Mouse (Mus musculus): Measurements from ENCODE around the gene Lce1c. TPM values are rescaled to one million over a fixed set of nuclear protein-coding genes. Genes with fewer than 3 reads are reported as not detected.
"Not testable (repeated sequence)": the region's sequence is repeated elsewhere in the genome, so short reads cannot be mapped to it uniquely, and the experiment has no call there.

The Lce1c gene
- polyA plus RNA-seq, 1 experiment from 2014 or later: 673 TPM

DNA sequence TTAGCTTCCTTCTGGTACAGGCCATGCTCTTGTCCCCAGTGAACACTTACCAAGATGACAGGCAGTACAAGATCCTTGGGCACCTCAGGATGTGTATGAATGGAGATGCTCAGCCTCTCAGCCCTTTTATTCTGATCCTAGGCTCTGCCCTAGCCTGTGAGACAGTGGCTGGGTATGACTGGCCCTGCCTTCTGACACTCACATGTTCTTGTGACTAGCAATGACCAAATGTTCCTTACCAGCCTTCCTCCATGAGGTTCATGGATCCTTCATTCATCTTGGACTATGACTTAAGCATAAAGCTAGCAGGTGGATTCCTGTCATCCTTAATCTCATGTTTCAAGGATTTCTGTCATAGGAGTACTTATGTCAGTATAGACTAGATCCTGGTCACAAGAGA is 8.8 kb upstream of the Lce1c start, which contains the start of gene Lce1a2:
TSS of gene Lce1a2 (minus strand) at position 101 of the 400 bp plus-strand sequence.
- DNase-seq (ENCODE audit: low spot score) (no peak), ATAC-seq (ENCODE audit: low FRiP score, low TSS enrichment) (no peak)
- H3K4me1 ChIP-seq (replicated peaks; ENCODE audit: control insufficient read depth, insufficient read depth): no peaks in the 10 kb centered on the region
- no peak within 1 kb of the TSS for H3K4me2 ChIP-seq (replicated peaks; ENCODE audit: low read depth)
- no peaks in the 10 kb centered on the region for H3K9me3 ChIP-seq (ENCODE audit: control insufficient read depth, low read length)
- H3K27ac ChIP-seq (replicated peaks): no peak within 1 kb of the TSS
- no peak within 1 kb of the TSS for H3K4me3 ChIP-seq (ENCODE audit: low read depth, low read length)
- no peaks in the 10 kb centered on the region for H3K36me3 ChIP-seq (ENCODE audit: control insufficient read depth, insufficient read depth, low read length)
- H3K27me3 ChIP-seq (ENCODE audit: control insufficient read depth, insufficient read depth, low read length): no peaks in the 10 kb centered on the region
- TF ChIP-seq EP300 (optimal IDR thresholded peaks at IDR 0.05) (no peak), CTCF (IDR thresholded peaks at IDR 0.05; ENCODE audit: low read depth) (no peak)
- no peak within 1 kb of the TSS for H3K9ac ChIP-seq (ENCODE audit: low read length)

DNA sequence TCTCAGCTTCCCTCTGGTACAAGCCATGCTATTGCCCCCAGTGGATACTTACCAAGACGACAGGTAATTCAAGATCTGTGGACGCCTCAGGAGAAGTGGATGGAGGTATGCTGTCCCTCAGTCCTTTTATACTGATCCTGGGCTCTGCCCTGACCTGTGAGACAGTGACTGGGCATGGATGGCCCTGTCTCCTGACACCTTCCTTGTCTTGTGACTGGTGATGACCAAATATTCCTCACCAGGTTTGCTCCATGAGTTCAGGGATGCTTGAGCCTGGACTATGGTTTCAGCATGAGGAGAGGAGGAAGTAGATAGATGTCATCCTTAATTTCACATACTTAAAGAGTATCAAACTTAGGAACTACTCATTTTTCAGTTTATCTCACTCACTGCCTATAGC is 8.1 kb downstream of the Lce1c start, which contains the start of gene Lce1d:
TSS of gene Lce1d (minus strand) at position 101 of the 400 bp plus-strand sequence.
- DNase-seq (ENCODE audit: low spot score) (no peak), ATAC-seq (ENCODE audit: low FRiP score, low TSS enrichment) (no peak)
- Histone ChIP-seq H3K9ac (ENCODE audit: low read length) (no peak within 1 kb of the TSS), H3K4me3 (ENCODE audit: low read depth, low read length) (no peak within 1 kb of the TSS), H3K4me2 (replicated peaks; ENCODE audit: low read depth) (no peak within 1 kb of the TSS), H3K27ac (replicated peaks) (no peak within 1 kb of the TSS), H3K27me3 (ENCODE audit: control insufficient read depth, insufficient read depth, low read length) (no peaks in the 10 kb centered on the region), H3K4me1 (replicated peaks; ENCODE audit: control insufficient read depth, insufficient read depth) (no peaks in the 10 kb centered on the region), H3K9me3 (ENCODE audit: control insufficient read depth, low read length) (no peaks in the 10 kb centered on the region), H3K36me3 (ENCODE audit: control insufficient read depth, insufficient read depth, low read length) (no peaks in the 10 kb centered on the region)
- WGBS: 38% methylated on average over 2 of the region's 2 CpGs
- TF ChIP-seq CTCF (IDR thresholded peaks at IDR 0.05; ENCODE audit: low read depth) (no peak), EP300 (optimal IDR thresholded peaks at IDR 0.05) (no peak)

DNA sequence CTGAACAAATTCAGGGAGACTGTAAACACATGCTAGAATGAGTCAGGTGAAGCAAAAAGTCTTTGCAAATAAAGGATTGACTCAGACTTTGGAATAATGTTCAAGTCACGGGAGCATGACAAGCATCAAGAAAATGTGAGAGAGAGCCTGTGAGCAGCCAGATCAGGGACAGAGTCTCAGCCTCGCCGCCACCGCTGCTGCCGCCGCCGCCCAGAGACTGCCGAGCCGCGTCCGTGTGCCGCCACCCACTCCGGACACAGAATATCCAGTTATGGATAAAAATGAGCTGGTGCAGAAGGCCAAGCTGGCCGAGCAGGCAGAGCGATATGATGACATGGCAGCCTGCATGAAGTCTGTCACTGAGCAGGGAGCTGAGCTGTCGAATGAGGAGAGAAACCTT is 10.1 kb downstream of the Lce1c start:
- not testable (repeated sequence) for H3K27ac ChIP-seq (replicated peaks); H3K9me3 ChIP-seq (ENCODE audit: control insufficient read depth, low read length); DNase-seq (ENCODE audit: low spot score); H3K36me3 ChIP-seq (ENCODE audit: control insufficient read depth, insufficient read depth, low read length); H3K4me2 ChIP-seq (replicated peaks; ENCODE audit: low read depth); H3K4me3 ChIP-seq (ENCODE audit: low read depth, low read length); ATAC-seq (ENCODE audit: low FRiP score, low TSS enrichment); H3K9ac ChIP-seq (ENCODE audit: low read length); H3K4me1 ChIP-seq (replicated peaks; ENCODE audit: control insufficient read depth, insufficient read depth); H3K27me3 ChIP-seq (ENCODE audit: control insufficient read depth, insufficient read depth, low read length)
- 62% methylated on average over 16 of the region's 16 CpGs for WGBS

DNA sequence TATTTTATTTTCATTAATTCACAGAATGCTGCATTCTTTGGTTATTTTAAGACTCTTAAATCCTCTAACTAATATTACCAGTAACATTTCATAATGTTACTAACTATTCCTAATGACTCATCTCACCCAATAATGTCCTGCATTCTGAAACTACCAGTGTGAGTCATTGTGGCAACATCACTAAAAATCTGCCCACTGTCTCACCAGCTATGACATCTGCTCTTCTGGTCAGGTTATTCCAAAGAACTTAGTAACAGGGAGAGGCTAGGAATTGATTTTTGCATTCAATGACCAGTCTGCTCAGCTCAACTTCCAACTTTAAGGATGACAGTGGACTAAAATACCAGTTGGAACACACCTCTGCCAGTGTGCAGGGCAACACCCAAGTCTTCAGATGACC is 12.6 kb downstream of the Lce1c start:
- TF ChIP-seq CTCF (IDR thresholded peaks at IDR 0.05; ENCODE audit: low read depth) (no peak), EP300 (optimal IDR thresholded peaks at IDR 0.05) (no peak)
- no peak overlapping the region for H3K4me2 ChIP-seq (replicated peaks; ENCODE audit: low read depth)
- H3K9me3 ChIP-seq (ENCODE audit: control insufficient read depth, low read length): no peaks in the 10 kb centered on the region
- no peak for DNase-seq (ENCODE audit: low spot score)
- H3K27ac ChIP-seq (replicated peaks): no peak overlapping the region
- no peaks in the 10 kb centered on the region for H3K4me1 ChIP-seq (replicated peaks; ENCODE audit: control insufficient read depth, insufficient read depth)
- no peaks in the 10 kb centered on the region for H3K36me3 ChIP-seq (ENCODE audit: control insufficient read depth, insufficient read depth, low read length)
- H3K27me3 ChIP-seq (ENCODE audit: control insufficient read depth, insufficient read depth, low read length): no peaks in the 10 kb centered on the region
- no peak overlapping the region for H3K4me3 ChIP-seq (ENCODE audit: low read depth, low read length)
- ATAC-seq (ENCODE audit: low FRiP score, low TSS enrichment): no peak
- no peak overlapping the region for H3K9ac ChIP-seq (ENCODE audit: low read length)

DNA sequence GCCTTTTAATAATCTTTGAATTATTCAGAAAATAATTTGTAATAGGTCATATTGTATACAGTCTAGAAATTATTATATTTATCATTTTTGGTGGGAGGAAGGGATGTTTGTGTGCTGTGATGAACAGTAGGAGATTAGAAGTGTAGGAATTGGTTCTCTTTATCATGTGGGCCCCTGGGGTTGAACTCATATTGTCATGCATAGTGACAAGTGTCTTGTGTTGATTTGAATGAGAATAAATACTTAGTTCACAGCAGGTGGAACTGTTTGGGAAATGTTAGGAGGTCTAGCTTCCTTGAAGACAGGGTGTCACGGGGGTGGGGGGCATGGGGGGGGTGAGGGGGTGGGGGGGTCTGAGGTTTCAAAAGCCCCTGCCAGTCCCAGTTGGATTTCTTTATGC is 15.6 kb downstream of the Lce1c start:
- H3K36me3 ChIP-seq (ENCODE audit: control insufficient read depth, insufficient read depth, low read length): no peaks in the 10 kb centered on the region
- H3K27ac ChIP-seq (replicated peaks): no peak overlapping the region
- ATAC-seq (ENCODE audit: low FRiP score, low TSS enrichment) (no peak), DNase-seq (ENCODE audit: low spot score) (no peak)
- H3K4me1 ChIP-seq (replicated peaks; ENCODE audit: control insufficient read depth, insufficient read depth): no peaks in the 10 kb centered on the region
- no peak for TF ChIP-seq EP300 (optimal IDR thresholded peaks at IDR 0.05)
- no peak for TF ChIP-seq CTCF (IDR thresholded peaks at IDR 0.05; ENCODE audit: low read depth)
- no peak overlapping the region for H3K4me3 ChIP-seq (ENCODE audit: low read depth, low read length)
- H3K9me3 ChIP-seq (ENCODE audit: control insufficient read depth, low read length): no peaks in the 10 kb centered on the region
- WGBS: 20% methylated on average over 1 of the region's 1 CpGs
- H3K9ac ChIP-seq (ENCODE audit: low read length): no peak overlapping the region
- no peak overlapping the region for H3K4me2 ChIP-seq (replicated peaks; ENCODE audit: low read depth)
- no peaks in the 10 kb centered on the region for H3K27me3 ChIP-seq (ENCODE audit: control insufficient read depth, insufficient read depth, low read length)

DNA sequence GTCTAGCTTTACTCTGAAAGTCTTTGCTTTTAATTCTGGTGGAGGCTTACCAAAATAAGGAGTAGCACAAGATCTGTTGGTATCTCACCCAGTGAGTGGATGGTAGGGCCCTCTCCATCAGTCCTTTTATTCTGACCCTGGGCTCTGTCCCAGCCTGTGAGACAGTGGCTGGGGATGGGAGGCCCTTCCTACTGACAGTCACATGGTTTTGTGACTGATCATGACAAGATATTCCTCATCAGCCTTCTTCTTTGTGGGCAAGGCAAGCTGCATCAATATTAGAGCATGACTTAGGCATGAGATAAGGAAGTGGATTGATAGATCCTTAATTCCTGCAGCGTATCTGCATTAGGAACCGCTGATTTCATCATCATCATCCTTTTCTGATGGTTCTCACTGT is 29.9 kb downstream of the Lce1c start, which contains the start of gene Lce1e:
TSS of gene Lce1e (minus strand) at position 101 of the 400 bp plus-strand sequence.
- no peak for ATAC-seq (ENCODE audit: low FRiP score, low TSS enrichment)
- Histone ChIP-seq H3K4me1 (replicated peaks; ENCODE audit: control insufficient read depth, insufficient read depth) (no peaks in the 10 kb centered on the region), H3K27me3 (ENCODE audit: control insufficient read depth, insufficient read depth, low read length) (no peaks in the 10 kb centered on the region), H3K4me2 (replicated peaks; ENCODE audit: low read depth) (no peak within 1 kb of the TSS), H3K9ac (ENCODE audit: low read length) (no peak within 1 kb of the TSS), H3K36me3 (ENCODE audit: control insufficient read depth, insufficient read depth, low read length) (no peaks in the 10 kb centered on the region), H3K9me3 (ENCODE audit: control insufficient read depth, low read length) (no peaks in the 10 kb centered on the region), H3K27ac (replicated peaks) (no peak within 1 kb of the TSS), H3K4me3 (ENCODE audit: low read depth, low read length) (no peak within 1 kb of the TSS)
- 77% methylated on average over 2 of the region's 2 CpGs for WGBS
- TF ChIP-seq EP300 (optimal IDR thresholded peaks at IDR 0.05) (no peak), CTCF (IDR thresholded peaks at IDR 0.05; ENCODE audit: low read depth) (no peak)
- DNase-seq (ENCODE audit: low spot score): no peak
